Mouse (Mus musculus): Measurements from ENCODE around the gene Acot1. TPM values are rescaled to one million over a fixed set of nuclear protein-coding genes. Genes with fewer than 3 reads are reported as not detected.

Acot1 gene
- total and polyA plus RNA-seq, 3 experiments: 0.42 TPM; not detected in 2

- no peaks in the 10 kb centered on the region for H3K27me3 ChIP-seq (replicated peaks)
- dilution Hi-C loops (cut with MboI; ENCODE audit: extremely low pct_ligation_motif_present, extremely low pct_unique_long_range_greater_than_20kb, low sequenced_read_pairs): no loop called here
Observed at GRCm38 (mm10) chr12:84067752-84068151, 58.5 kb downstream of the Acot1 start.

More at GRCm38 (mm10) chr12:84067752-84068151, 58.5 kb downstream of the Acot1 start:
- H3K27ac ChIP-seq (ENCODE audit: insufficient read depth, low read depth): no peak overlapping the region
- in situ Hi-C loops (cut with MboI; ENCODE audit: low pct_ligation_motif_present, low pct_unique_long_range_greater_than_20kb, low sequenced_read_pairs): loop anchor here (25.0 kb wide), 2 partner anchors 105 to 280 kb away; partner anchors contain the start of gene Riox1
- H3K9ac ChIP-seq (ENCODE audit: insufficient read depth, low read depth): no peak overlapping the region
- no peak for DNase-seq (ENCODE audit: extremely low read depth)
- peaks cover 2% of the 10 kb centered on the region for H3K9me3 ChIP-seq (replicated peaks; ENCODE audit: low read length)
- H3K4me2 ChIP-seq (ENCODE audit: insufficient read depth, low read depth, poor library complexity, severe bottlenecking): no peak overlapping the region
- TF ChIP-seq GABPA (IDR thresholded peaks at IDR 0.05; ENCODE audit: insufficient replicate concordance, low read depth, low read length) (no peak), EP300 (IDR thresholded peaks at IDR 0.05; ENCODE audit: low read length) (no peak), JUND (conservative IDR thresholded peaks at IDR 0.05; ENCODE audit: low read depth, low read length) (no peak), MXI1 (IDR thresholded peaks at IDR 0.05; ENCODE audit: low read depth, low read length) (no peak), ZKSCAN1 (IDR thresholded peaks at IDR 0.05; ENCODE audit: borderline replicate concordance, low read depth, low read length) (no peak), MAFK (IDR thresholded peaks at IDR 0.05; ENCODE audit: insufficient replicate concordance, low read length) (no peak), NELFE (IDR thresholded peaks at IDR 0.05; ENCODE audit: low read depth, low read length) (no peak), ELF1 (IDR thresholded peaks at IDR 0.05; ENCODE audit: low read depth, low read length) (no peak), TBP (conservative IDR thresholded peaks at IDR 0.05; ENCODE audit: low read depth, low read length) (no peak), ZMIZ1 (IDR thresholded peaks at IDR 0.05; ENCODE audit: low read depth, low read length) (no peak), PAX5 (IDR thresholded peaks at IDR 0.05; ENCODE audit: low read length) (no peak), TCF12 (IDR thresholded peaks at IDR 0.05; ENCODE audit: low read depth, low read length) (no peak)
- H3K79me2 ChIP-seq (replicated peaks; ENCODE audit: control insufficient read depth, extremely low read depth, insufficient read depth, poor library complexity, severe bottlenecking): no peaks in the 10 kb centered on the region
- H3K4me3 ChIP-seq (replicated peaks in 1 of 3; ENCODE audit: low read depth in 2 of 3, low read length in 2 of 3, poor library complexity in 1 of 3): no peak overlapping the region
- H3K4me1 ChIP-seq (ENCODE audit: control insufficient read depth in 1 of 2, insufficient read depth in 2 of 2): no peaks in the 10 kb centered on the region
- no peaks in the 10 kb centered on the region for H3K36me3 ChIP-seq (replicated peaks in 1 of 2; ENCODE audit: control insufficient read depth in 1 of 2, insufficient read depth in 1 of 2, low read length in 1 of 2)

Other genes starting within 250 kb of the Acot1 start
- 0.17 and 0.51 TPM in 2 replicates for gene Papln, start 245.9 kb upstream of the Acot1 start, total RNA-seq (2012; rRNA removed)
- not detected in 2 replicates for gene Papln, start 245.9 kb upstream of the Acot1 start, total RNA-seq (2014; rRNA removed)
- 0.07 and 0.09 TPM in 2 replicates for gene Papln, start 245.9 kb upstream of the Acot1 start, polyA plus RNA-seq (2012; ENCODE audit: insufficient read length, low read depth)
- gene Numb, start 87.6 kb upstream of the Acot1 start, total RNA-seq (2012; rRNA removed): 5.7 and 6.2 TPM in 2 replicates
- gene Numb, start 87.6 kb upstream of the Acot1 start, total RNA-seq (2014; rRNA removed): 5.0 and 5.3 TPM in 2 replicates
- gene Numb, start 87.6 kb upstream of the Acot1 start, polyA plus RNA-seq (2012; ENCODE audit: insufficient read length, low read depth): 5.7 and 6.9 TPM in 2 replicates
- gene Riox1, start 58.9 kb upstream of the Acot1 start, total RNA-seq (2012; rRNA removed): 31.9 and 41.5 TPM in 2 replicates
- gene Riox1, start 58.9 kb upstream of the Acot1 start, total RNA-seq (2014; rRNA removed): 27.4 and 29.5 TPM in 2 replicates
- 33.5 and 34.3 TPM in 2 replicates for gene Riox1, start 58.9 kb upstream of the Acot1 start, polyA plus RNA-seq (2012; ENCODE audit: insufficient read length, low read depth)
- not detected in 2 replicates for gene Heatr4, start 24.6 kb upstream of the Acot1 start, total RNA-seq (2012; rRNA removed)
- gene Heatr4, start 24.6 kb upstream of the Acot1 start, total RNA-seq (2014; rRNA removed): not detected in 2 replicates
- gene Heatr4, start 24.6 kb upstream of the Acot1 start, polyA plus RNA-seq (2012; ENCODE audit: insufficient read length, low read depth): 0.08 TPM in 1 of 2 replicates, not detected in the other
- 10.2 and 13.2 TPM in 2 replicates for gene Acot2, start 21.6 kb upstream of the Acot1 start, total RNA-seq (2012; rRNA removed)
- 9.7 and 9.8 TPM in 2 replicates for gene Acot2, start 21.6 kb upstream of the Acot1 start, total RNA-seq (2014; rRNA removed)
- 6.6 and 7.2 TPM in 2 replicates for gene Acot2, start 21.6 kb upstream of the Acot1 start, polyA plus RNA-seq (2012; ENCODE audit: insufficient read length, low read depth)
- not detected in 2 replicates for gene Acot4, start 28.9 kb downstream of the Acot1 start, total RNA-seq (2012; rRNA removed)
- not detected in 2 replicates for gene Acot4, start 28.9 kb downstream of the Acot1 start, total RNA-seq (2014; rRNA removed)
- gene Acot4, start 28.9 kb downstream of the Acot1 start, polyA plus RNA-seq (2012; ENCODE audit: insufficient read length, low read depth): not detected in 2 replicates
- not detected in 2 replicates for gene Gm49366, start 29.4 kb downstream of the Acot1 start, total RNA-seq (2012; rRNA removed)
- not detected in 2 replicates for gene Gm49366, start 29.4 kb downstream of the Acot1 start, total RNA-seq (2014; rRNA removed)
- gene Gm49366, start 29.4 kb downstream of the Acot1 start, polyA plus RNA-seq (2012; ENCODE audit: insufficient read length, low read depth): not detected in 2 replicates
- not detected in 2 replicates for gene Acot3, start 42.7 kb downstream of the Acot1 start, total RNA-seq (2012; rRNA removed)
- not detected in 2 replicates for gene Acot3, start 42.7 kb downstream of the Acot1 start, total RNA-seq (2014; rRNA removed)
- gene Acot3, start 42.7 kb downstream of the Acot1 start, polyA plus RNA-seq (2012; ENCODE audit: insufficient read length, low read depth): not detected in 2 replicates
- gene Acot5, start 59.8 kb downstream of the Acot1 start, total RNA-seq (2012; rRNA removed): not detected in 2 replicates
- gene Acot5, start 59.8 kb downstream of the Acot1 start, total RNA-seq (2014; rRNA removed): not detected in 2 replicates
- not detected in 2 replicates for gene Acot5, start 59.8 kb downstream of the Acot1 start, polyA plus RNA-seq (2012; ENCODE audit: insufficient read length, low read depth)
- 0.04 TPM in 1 of 2 replicates, not detected in the other for gene Acot6, start 91.2 kb downstream of the Acot1 start, total RNA-seq (2012; rRNA removed)
- 0.08 and 0.11 TPM in 2 replicates for gene Acot6, start 91.2 kb downstream of the Acot1 start, total RNA-seq (2014; rRNA removed)
- gene Acot6, start 91.2 kb downstream of the Acot1 start, polyA plus RNA-seq (2012; ENCODE audit: insufficient read length, low read depth): not detected in 2 replicates
- 1.4 and 1.6 TPM in 2 replicates for gene Dnal1, start 104.9 kb downstream of the Acot1 start, total RNA-seq (2012; rRNA removed)
- gene Dnal1, start 104.9 kb downstream of the Acot1 start, total RNA-seq (2014; rRNA removed): 0.84 and 1.7 TPM in 2 replicates
- gene Dnal1, start 104.9 kb downstream of the Acot1 start, polyA plus RNA-seq (2012; ENCODE audit: insufficient read length, low read depth): 2.1 and 2.9 TPM in 2 replicates
- 0.13 and 0.21 TPM in 2 replicates for gene Pnma1, start 139.0 kb downstream of the Acot1 start, total RNA-seq (2012; rRNA removed)
- not detected in 2 replicates for gene Pnma1, start 139.0 kb downstream of the Acot1 start, total RNA-seq (2014; rRNA removed)
- gene Pnma1, start 139.0 kb downstream of the Acot1 start, polyA plus RNA-seq (2012; ENCODE audit: insufficient read length, low read depth): 0.30 TPM in 2 replicates
- gene Elmsan1, start 209.4 kb downstream of the Acot1 start, total RNA-seq (2012; rRNA removed): 5.6 TPM in 2 replicates
- 2.0 and 2.2 TPM in 2 replicates for gene Elmsan1, start 209.4 kb downstream of the Acot1 start, total RNA-seq (2014; rRNA removed)
- 12.4 and 14.3 TPM in 2 replicates for gene Elmsan1, start 209.4 kb downstream of the Acot1 start, polyA plus RNA-seq (2012; ENCODE audit: insufficient read length, low read depth)

All from CH12.LX (cell line).